Mouse (Mus musculus) heart, embryonic 14.5 days (tissue): ENCODE results near the gene Mageb18. TPM values are rescaled to one million over a fixed set of nuclear protein-coding genes. Genes with fewer than 3 reads are reported as not detected.

ENCODE experiments used
- polyA plus RNA-seq: library from polyadenylated mRNA; unstranded; fragments of >200 nt; fragmentation: Nextera tagmentation; extraction: Ambion mirVana; gene quantifications from 2 replicates; pipeline ENCODE4 v1.2.1, GENCODE M21; 2014

The Mageb18 gene
- polyA plus RNA-seq, 1 experiment from 2014 or later = not detected

Other genes starting within 250 kb of the Mageb18 start
- not detected in 2 replicates for gene Gm5941, start 109.6 kb downstream of the Mageb18 start, polyA plus RNA-seq